Mouse (Mus musculus) hindbrain, postnatal 0 days (tissue): ENCODE results near the gene Gm42372. TPM values are rescaled to one million over a fixed set of nuclear protein-coding genes. Genes with fewer than 3 reads are reported as not detected.
"Not testable (repeated sequence)": the region's sequence is repeated elsewhere in the genome, so short reads cannot be mapped to it uniquely, and the experiment has no call there.

ENCODE experiments used
- ATAC-seq: fragments of 200-750 bp; cut with Nextera tagmentation; 2 replicates; pipeline ENCODE4 v1.8.0; 2017; ENCODE audit warnings: mild to moderate bottlenecking, moderate TSS enrichment, moderate library complexity
- DNase-seq: peaks from one replicate; pipeline ENCODE4 v3.0.0-alpha.2; 2015; ENCODE audit warnings: low spot score
- H3K27ac ChIP-seq: fragments of 300-500 bp; sonication (generic); 2 replicates; pipeline ENCODE4 v1.5.1; 2014; ENCODE audit warnings: mild to moderate bottlenecking
- H3K27me3 ChIP-seq: fragments of 300-500 bp; sonication (generic); 2 replicates; pipeline ENCODE4 v1.6.1; 2014; ENCODE audit warnings: low read length, mixed read lengths; ENCODE audit not compliant: insufficient read depth
- H3K36me3 ChIP-seq: fragments of 300-500 bp; sonication (generic); 2 replicates; pipeline ENCODE4 v1.6.1; 2014; ENCODE audit warnings: low read length, mixed read lengths; ENCODE audit not compliant: insufficient read depth
- H3K4me1 ChIP-seq: fragments of 300-500 bp; sonication (generic); 2 replicates; pipeline ENCODE4 v1.6.1; 2014; ENCODE audit warnings: antibody characterized with exemption, low read length, mixed read lengths; ENCODE audit not compliant: insufficient read depth
- H3K4me2 ChIP-seq: fragments of 300-500 bp; sonication (generic); 2 replicates; pipeline ENCODE4 v1.6.1; 2014; ENCODE audit warnings: low read depth, mild to moderate bottlenecking, low read length, moderate library complexity, mixed read lengths
- H3K4me3 ChIP-seq: fragments of 300-500 bp; sonication (generic); 2 replicates; pipeline ENCODE4 v1.5.1; 2014; ENCODE audit warnings: low read length
- H3K9ac ChIP-seq: fragments of 300-500 bp; sonication (generic); replicated peaks from 2 replicates; pipeline ENCODE4 v1.6.1; 2014; ENCODE audit warnings: mild to moderate bottlenecking, low read length, moderate library complexity, mixed read lengths
- H3K9me3 ChIP-seq: fragments of 300-500 bp; sonication (generic); 2 replicates; pipeline ENCODE4 v1.6.1; 2016; ENCODE audit warnings: low read length, mixed read lengths
- CTCF ChIP-seq: IDR thresholded peaks from 2 replicates; pipeline ENCODE4 v1.5.1; 2016; ENCODE audit warnings: antibody characterized with exemption, control low read depth, low read depth
- WGBS: fragments of 180-500 bp; shearing (Covaris S2); extraction: QIAGEN DNeasy Blood & Tissue Kit; methylation state at CpG from one replicate; pipeline ENCODE4 v1.1.7; 2014; 5-methylcytosine and 5-hydroxymethylcytosine counted together
- polyA plus RNA-seq: library from polyadenylated mRNA; unstranded; fragments of >200 nt; fragmentation: Nextera tagmentation; extraction: Ambion mirVana; gene quantifications from 2 replicates; pipeline ENCODE4 v1.2.1, GENCODE M21; 2015
- total RNA-seq: library from RNA; depleted of rRNA; stranded (reverse); fragments of >200 nt; gene quantifications from 2 replicates; pipeline ENCODE4 v1.2.3, GENCODE M21; 2014

The Gm42372 gene
- total and polyA plus RNA-seq, 2 experiments from 2014 or later: 8.2 to 36.9 TPM

- peak overlapping the region; percentile 45 for H3K9ac ChIP-seq
- ATAC-seq (peak; percentile 59), DNase-seq (peak; percentile 91)
- H3K4me3 ChIP-seq: peak overlapping the region; percentile 20; the same call in 1 of the 2 replicates
- peak; percentile 96 for TF ChIP-seq CTCF
- WGBS: 11% methylated on average over 28 of the region's 29 CpGs
- no peaks in the 10 kb centered on the region for H3K27me3 ChIP-seq
- H3K27ac ChIP-seq: peak overlapping the region; percentile 68
- H3K9me3 ChIP-seq: no peaks in the 10 kb centered on the region
- peak overlapping the region; percentile 96 for H3K4me2 ChIP-seq
- no peaks in the 10 kb centered on the region for H3K36me3 ChIP-seq
- peaks cover 27% of the 10 kb centered on the region for H3K4me1 ChIP-seq
These were observed 32.7 kb upstream of the Gm42372 start for GRCm38 (mm10) chr7:16949908-16950841.

DNA sequence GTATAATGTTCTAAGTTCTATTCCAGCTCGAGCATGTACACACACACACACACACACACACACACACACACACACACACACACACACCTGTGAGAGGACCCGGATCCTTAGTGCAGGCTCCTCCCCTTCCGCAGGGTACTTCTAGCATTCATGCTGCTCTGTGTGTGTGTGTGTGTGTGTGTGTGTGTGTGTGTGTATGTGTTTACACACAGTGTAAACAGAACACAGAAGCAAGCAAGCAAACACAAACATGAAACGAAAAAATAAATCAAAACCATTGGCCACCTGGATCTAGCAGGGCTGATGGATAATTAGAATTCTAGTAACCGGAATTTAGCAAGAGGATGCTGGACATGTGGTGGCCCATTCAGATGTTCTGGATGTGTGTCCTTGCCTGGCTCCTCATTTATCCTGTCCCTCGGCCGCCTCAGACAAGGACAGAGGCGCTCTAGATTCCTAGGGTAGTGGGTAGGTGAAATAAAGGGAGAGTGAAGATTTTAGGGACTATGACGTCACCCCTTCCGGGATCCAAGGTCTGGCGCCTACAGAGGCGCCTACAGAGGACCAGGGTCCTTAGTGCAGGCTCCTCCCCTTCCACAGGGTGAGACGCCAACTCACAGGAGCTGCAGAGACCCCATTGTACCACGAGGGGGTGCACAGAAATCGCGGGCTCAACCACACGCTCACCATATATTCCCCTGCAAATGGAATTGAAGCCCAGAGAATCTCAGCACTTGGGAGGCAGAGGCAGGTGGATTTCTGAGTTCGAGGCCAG lies 31.8 kb upstream of the Gm42372 start:
- 0 out of 2 replicates have a peak overlapping the region, but pooled peaks have one; percentile 10 for H3K4me2 ChIP-seq
- no peaks in the 10 kb centered on the region for H3K27me3 ChIP-seq
- ATAC-seq (peak; percentile 68), DNase-seq (peak; percentile 92)
- H3K9ac ChIP-seq: no peak overlapping the region
- H3K4me1 ChIP-seq: peaks cover 22% of the 10 kb centered on the region
- 27% methylated on average over 18 of the region's 18 CpGs for WGBS
- H3K27ac ChIP-seq: peak overlapping the region; percentile 68
- H3K9me3 ChIP-seq: no peaks in the 10 kb centered on the region
- H3K4me3 ChIP-seq: no peak overlapping the region
- H3K36me3 ChIP-seq: no peaks in the 10 kb centered on the region
- TF ChIP-seq CTCF: peak; percentile 86

- H3K4me1 ChIP-seq: peaks cover 19% of the 10 kb centered on the region
- H3K4me2 ChIP-seq, H3K9me3 ChIP-seq, H3K27ac ChIP-seq, DNase-seq, ATAC-seq, H3K9ac ChIP-seq, H3K27me3 ChIP-seq, H3K36me3 ChIP-seq, H3K4me3 ChIP-seq: not testable (repeated sequence)
- WGBS: 50% methylated on average over 2 of the region's 2 CpGs
These were observed 29.1 kb upstream of the Gm42372 start for GRCm38 (mm10) chr7:16953776-16954175.

DNA sequence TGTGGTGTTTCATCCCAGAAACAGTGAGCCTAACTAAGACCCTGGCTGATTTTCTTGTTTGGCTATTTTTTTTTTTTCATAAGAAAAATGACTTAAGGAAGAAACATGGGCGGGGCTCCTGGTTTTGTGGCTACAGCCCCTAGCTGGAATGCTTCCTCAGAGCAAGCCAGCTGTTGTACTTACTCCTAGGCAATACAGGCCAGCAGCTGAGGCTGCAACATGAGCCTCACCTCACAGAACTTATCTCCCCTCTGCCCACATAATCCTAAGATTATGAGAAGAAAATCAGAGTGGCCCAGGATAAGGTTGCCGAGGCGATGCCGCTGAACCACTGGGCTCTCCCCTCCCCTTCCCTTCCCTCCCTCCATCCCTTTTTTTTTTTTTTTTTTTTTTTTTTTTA lies 27.2 kb upstream of the Gm42372 start:
- H3K4me1 ChIP-seq: peaks cover 18% of the 10 kb centered on the region
- WGBS: 83% methylated on average over 4 of the region's 4 CpGs
- H3K4me2 ChIP-seq: no peak overlapping the region
- no peak overlapping the region for H3K4me3 ChIP-seq
- no peak for DNase-seq
- no peaks in the 10 kb centered on the region for H3K9me3 ChIP-seq
- no peaks in the 10 kb centered on the region for H3K36me3 ChIP-seq
- no peak for TF ChIP-seq CTCF
- no peak overlapping the region; the same call in 1 of the 2 replicates for H3K27ac ChIP-seq
- no peak overlapping the region for H3K9ac ChIP-seq
- no peak for ATAC-seq
- H3K27me3 ChIP-seq: no peaks in the 10 kb centered on the region

- H3K4me1 ChIP-seq: peaks cover 22% of the 10 kb centered on the region
- H3K4me3 ChIP-seq: no peak overlapping the region
- no peaks in the 10 kb centered on the region for H3K27me3 ChIP-seq
- DNase-seq: peak; percentile 82
- no peak overlapping the region for H3K9ac ChIP-seq
- 19% methylated on average over 15 of the region's 15 CpGs for WGBS
- ATAC-seq: peak; percentile 52; the same call in 1 of the 2 replicates
- H3K27ac ChIP-seq: peak overlapping the region; percentile 77
- H3K9me3 ChIP-seq: no peaks in the 10 kb centered on the region
- TF ChIP-seq CTCF: no peak
- no peaks in the 10 kb centered on the region for H3K36me3 ChIP-seq
- H3K4me2 ChIP-seq: no peak overlapping the region; the same call in 1 of the 2 replicates
These were observed 26.2 kb upstream of the Gm42372 start for GRCm38 (mm10) chr7:16956410-16957265.
